ENCODE assay signal across 14 mouse cellular contexts in genomic region chr19:52812046-52812445, GRCm38 (mm10).
"Had no signal": no experiment of that assay in that cellular context is flagged by ENCODE, and none has a peak within 500 bp of the region (broad histone marks: within the 10 kb centered on the region; RNA-seq: fewer than 3 reads in every experiment).

No protein-coding gene starts in this region.

- ATAC-seq: intestine, embryonic 15.5 days; liver, postnatal 0 days; midbrain, embryonic 16.5 days had no signal

- H3K27ac ChIP-seq: intestine, embryonic 15.5 days; limb, embryonic 15.5 days; liver, embryonic 13.5 days; lung, embryonic 15.5 days; midbrain, embryonic 12.5 days; neural tube, embryonic 13.5 days had no signal

- H3K4me3 ChIP-seq: intestine, embryonic 15.5 days; limb, embryonic 15.5 days; liver, embryonic 13.5 days; lung, embryonic 15.5 days; midbrain, embryonic 12.5 days; neural tube, embryonic 13.5 days had no signal

- H3K27me3 ChIP-seq: intestine, embryonic 15.5 days; limb, embryonic 15.5 days; liver, embryonic 13.5 days; lung, embryonic 15.5 days; midbrain, embryonic 12.5 days; neural tube, embryonic 13.5 days had no signal

- H3K36me3 ChIP-seq: intestine, embryonic 15.5 days; limb, embryonic 15.5 days; liver, embryonic 13.5 days; lung, embryonic 15.5 days; midbrain, embryonic 12.5 days; neural tube, embryonic 13.5 days had no signal

- DNase-seq: kidney, adult 8-10 months; kidney, postnatal 25 days; liver, embryonic 13.5 days; liver, postnatal 0 days; retina, postnatal 1 day; spleen, adult 18-20 months; thymus, adult 18-20 months; thymus, postnatal 14 days had no signal

- H3K9me3 ChIP-seq: intestine, embryonic 15.5 days; limb, embryonic 15.5 days; liver, embryonic 13.5 days; lung, embryonic 15.5 days; midbrain, embryonic 12.5 days; neural tube, embryonic 13.5 days had no signal

- H3K4me1 ChIP-seq: intestine, embryonic 15.5 days; limb, embryonic 15.5 days; liver, embryonic 13.5 days; lung, embryonic 15.5 days; midbrain, embryonic 12.5 days; neural tube, embryonic 13.5 days had no signal
